Mouse (Mus musculus): ENCODE results near the gene Dtnbp1. TPM values are rescaled to one million over a fixed set of nuclear protein-coding genes. Genes with fewer than 3 reads are reported as not detected.

The Dtnbp1 gene
- total RNA-seq, 2 experiments from 2014 or later, result 39.8 to 50.7 TPM

- ATAC-seq (ENCODE audit: poor library complexity, severe bottlenecking), result peak; percentile 79
Observed at GRCm38 (mm10) chr13:44952393-44953086, 49.4 kb downstream of the Dtnbp1 start.

GRCm38 (mm10) chr13:44948320-44949250 is 53.4 kb downstream of the Dtnbp1 start:
- no peak for ATAC-seq (ENCODE audit: poor library complexity, severe bottlenecking)

GRCm38 (mm10) chr13:44946880-44947635 is 54.9 kb downstream of the Dtnbp1 start:
- ATAC-seq (ENCODE audit: poor library complexity, severe bottlenecking), result no peak

GRCm38 (mm10) chr13:44943618-44944017 is 58.3 kb downstream of the Dtnbp1 start:
- ATAC-seq (ENCODE audit: poor library complexity, severe bottlenecking), result no peak

GRCm38 (mm10) chr13:44939326-44940035 is 62.5 kb downstream of the Dtnbp1 start:
- ATAC-seq (ENCODE audit: poor library complexity, severe bottlenecking), result peak; percentile 25; the same call in 1 of the 2 replicates

- ATAC-seq (ENCODE audit: poor library complexity, severe bottlenecking), result peak; percentile 92
Observed at GRCm38 (mm10) chr13:44937681-44938080, 64.3 kb downstream of the Dtnbp1 start.

- no peak for ATAC-seq (ENCODE audit: poor library complexity, severe bottlenecking)
Observed at GRCm38 (mm10) chr13:44933575-44933974, 68.4 kb downstream of the Dtnbp1 start.

GRCm38 (mm10) chr13:44932307-44933264 is 69.4 kb downstream of the Dtnbp1 start:
- ATAC-seq (ENCODE audit: poor library complexity, severe bottlenecking), result no peak

GRCm38 (mm10) chr13:44926311-44926710 is 75.6 kb downstream of the Dtnbp1 start:
- peak; percentile 58 for ATAC-seq (ENCODE audit: poor library complexity, severe bottlenecking)

GRCm38 (mm10) chr13:44925173-44925572 is 76.8 kb downstream of the Dtnbp1 start:
- no peak for ATAC-seq (ENCODE audit: poor library complexity, severe bottlenecking)

- ATAC-seq (ENCODE audit: poor library complexity, severe bottlenecking), result no peak
Observed at GRCm38 (mm10) chr13:44924042-44924441, 77.9 kb downstream of the Dtnbp1 start.

GRCm38 (mm10) chr13:44921721-44922120 is 80.2 kb downstream of the Dtnbp1 start:
- no peak for ATAC-seq (ENCODE audit: poor library complexity, severe bottlenecking)

GRCm38 (mm10) chr13:44921095-44921494 is 80.9 kb downstream of the Dtnbp1 start:
- ATAC-seq (ENCODE audit: poor library complexity, severe bottlenecking), result peak; percentile 75

- no peak for ATAC-seq (ENCODE audit: poor library complexity, severe bottlenecking)
Observed at GRCm38 (mm10) chr13:44918269-44918668, 83.7 kb downstream of the Dtnbp1 start.

- ATAC-seq (ENCODE audit: poor library complexity, severe bottlenecking), result no peak
Observed at GRCm38 (mm10) chr13:44917202-44917601, 84.7 kb downstream of the Dtnbp1 start.

GRCm38 (mm10) chr13:44915945-44916344 is 86.0 kb downstream of the Dtnbp1 start:
- no peak for ATAC-seq (ENCODE audit: poor library complexity, severe bottlenecking)

GRCm38 (mm10) chr13:44915382-44915781 is 86.6 kb downstream of the Dtnbp1 start:
- ATAC-seq (ENCODE audit: poor library complexity, severe bottlenecking), result peak; percentile 88

GRCm38 (mm10) chr13:44913560-44913959 is 88.4 kb downstream of the Dtnbp1 start:
- ATAC-seq (ENCODE audit: poor library complexity, severe bottlenecking), result no peak

GRCm38 (mm10) chr13:44912851-44913250 is 89.1 kb downstream of the Dtnbp1 start:
- ATAC-seq (ENCODE audit: poor library complexity, severe bottlenecking), result no peak

All from megakaryocyte, adult 5-6 weeks (primary cell).